7 mouse cellular contexts compared by ENCODE assay signal in the genomic region with DNA sequence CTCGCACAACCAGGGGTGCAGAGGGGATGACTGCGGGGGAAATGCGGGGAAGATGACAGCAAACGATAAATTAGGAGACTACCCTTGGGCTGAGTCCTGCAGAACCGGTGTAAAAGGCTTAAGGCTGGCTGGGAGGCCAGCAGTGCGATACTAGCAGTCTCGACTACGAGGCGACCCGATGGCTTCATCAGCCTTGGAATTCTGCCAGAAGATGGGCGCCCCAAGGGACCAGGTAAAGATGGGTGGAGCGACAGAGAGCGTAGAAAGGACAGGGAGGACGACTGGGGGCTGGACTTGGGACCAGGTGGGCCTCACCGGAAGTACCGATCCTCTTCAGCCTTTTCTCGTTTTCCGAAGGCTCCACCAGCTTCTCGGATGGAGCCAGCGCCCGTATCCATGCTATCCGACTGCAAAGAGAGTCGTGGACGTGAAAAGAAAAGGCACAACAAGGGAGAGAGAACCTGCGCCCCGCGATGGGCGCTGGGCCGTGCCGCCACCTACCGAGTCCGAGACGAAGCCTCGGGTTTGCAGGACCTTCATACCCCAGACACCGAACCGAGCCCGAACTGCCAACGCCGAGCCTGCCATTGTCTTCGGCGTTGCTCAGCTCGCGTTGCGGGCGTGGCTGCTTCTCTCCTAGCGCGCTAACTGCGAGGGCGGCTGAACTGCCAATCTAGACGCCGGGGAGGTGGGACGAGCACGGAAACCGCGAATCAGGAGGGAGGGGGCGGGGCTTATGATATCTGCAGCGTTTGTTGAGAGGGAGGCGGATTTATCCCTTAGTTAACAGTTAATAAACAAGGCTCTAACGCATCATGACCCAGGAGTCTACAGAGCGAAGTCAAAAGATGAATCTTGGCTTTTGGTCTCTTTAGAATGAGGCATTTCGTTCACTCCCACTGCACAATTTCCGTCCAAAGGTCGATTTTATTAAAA. TPM values are rescaled to one million over a fixed set of nuclear protein-coding genes. Genes with fewer than 3 reads are reported as not detected.
A peak's percentile ranks its signal among the peaks of the same experiment; 100 is the strongest.
DNase-seq lines count a peak whose midpoint lies in the region; TF ChIP-seq lines count a peak whose summit lies in the region.

TSS of gene Atpif1 (minus strand) at position 679 of the 936 bp plus-strand sequence.

- peak within 1 kb of the TSS; percentile 89 for H3K27ac ChIP-seq in cortical plate, adult 2 months (ENCODE audit: insufficient read depth, low read length)

- H3K4me1 ChIP-seq in cortical plate, adult 2 months (ENCODE audit: control insufficient read depth, insufficient read depth, low read length) = peaks cover 6% of the 10 kb centered on the region

- TF ChIP-seq POLR2A in cortical plate, adult 2 months (IDR thresholded peaks at IDR 0.05; ENCODE audit: extremely low read depth, insufficient read depth, low read length) = peak; percentile 91

- no peak for TF ChIP-seq CTCF in cortical plate, adult 2 months (IDR thresholded peaks at IDR 0.05; ENCODE audit: extremely low read depth, insufficient read depth, low read length)

- DNase-seq in adipocyte (ENCODE audit: low spot score) = peak; percentile 96
- peak; percentile 86 for DNase-seq in gastrocnemius, postnatal 10 days
- DNase-seq in induced T-regulatory cell, adult 2 months (ENCODE audit: low read depth) = peak; percentile 98
- DNase-seq in left cerebral cortex, postnatal 14 days (ENCODE audit: low spot score in 2 of 2) = peak; percentile 90 to 91
- DNase-seq in mesoderm, embryonic 11.5 days (ENCODE audit: low read depth, low spot score) = peak; percentile 94
- DNase-seq in right cerebral cortex, postnatal 4 days = peak; percentile 91

- H3K4me3 ChIP-seq in cortical plate, adult 2 months (ENCODE audit: insufficient read depth, low read length) = peak within 1 kb of the TSS; percentile 77

- intact Hi-C loops in left cerebral cortex, postnatal 14 days (cut with DNase I) = no loop called here

RNA-seq across cellular contexts. Expression of gene Atpif1, which starts in this region (rescaled TPM):
- polyA plus RNA-seq in cortical plate, adult 2 months (2012; rRNA removed) = 738 and 747 TPM in 2 replicates
- 100 to 1,000 TPM; 115 to 139 TPM for total RNA-seq in gastrocnemius, postnatal 10 days (2021)
- 100 to 1,000 TPM; 629 to 641 TPM for total RNA-seq in left cerebral cortex, postnatal 14 days (2021)

Comparison
In these comparisons a context has a peak if more than half of its experiments do, and no peak if none do; other contexts are left out.
1. Peak in every context shown above with its lines: DNase-seq, H3K4me3 ChIP-seq and H3K27ac ChIP-seq.
2. RNA of gene Atpif1 (total RNA-seq): 629 to 641 TPM in left cerebral cortex, postnatal 14 days; 115 to 139 TPM in gastrocnemius, postnatal 10 days; every median in the first group is over 4 times any median in the second.